Mouse (Mus musculus) kidney, postnatal 0 days (tissue): Measurements from ENCODE around the gene Krt72. TPM values are rescaled to one million over a fixed set of nuclear protein-coding genes. Genes with fewer than 3 reads are reported as not detected.

Experiments
- ATAC-seq: fragments of 200-750 bp; cut with Nextera tagmentation; replicated peaks from 2 replicates; pipeline ENCODE4 v1.8.0; 2017; ENCODE audit warnings: low read depth, moderate number of reproducible peaks, moderate TSS enrichment, moderate library complexity; ENCODE audit not compliant: low FRiP score
- DNase-seq: peaks from one replicate; pipeline ENCODE4 v3.0.0-alpha.2; 2016; ENCODE audit warnings: low spot score
- H3K27ac ChIP-seq: fragments of 300-500 bp; sonication (generic); 2 replicates; pipeline ENCODE4 v1.5.1; 2014; ENCODE audit warnings: mild to moderate bottlenecking
- H3K27me3 ChIP-seq: fragments of 300-500 bp; sonication (generic); 2 replicates; pipeline ENCODE4 v1.6.1; 2014; ENCODE audit warnings: low read length, mixed read lengths; ENCODE audit not compliant: insufficient read depth
- H3K36me3 ChIP-seq: fragments of 300-500 bp; sonication (generic); 2 replicates; pipeline ENCODE4 v1.6.1; 2014; ENCODE audit warnings: low read length, mixed read lengths; ENCODE audit not compliant: insufficient read depth
- H3K4me1 ChIP-seq: fragments of 300-500 bp; sonication (generic); replicated peaks from 2 replicates; pipeline ENCODE4 v1.6.1; 2014; ENCODE audit warnings: antibody characterized with exemption, low read length, mixed read lengths; ENCODE audit not compliant: insufficient read depth
- H3K4me2 ChIP-seq: fragments of 300-500 bp; sonication (generic); 2 replicates; pipeline ENCODE4 v1.6.1; 2014; ENCODE audit warnings: mild to moderate bottlenecking, low read length, moderate library complexity, mixed read lengths
- H3K4me3 ChIP-seq: fragments of 300-500 bp; sonication (generic); replicated peaks from 2 replicates; pipeline ENCODE4 v1.5.1; 2014; ENCODE audit warnings: low read depth, low read length
- H3K9ac ChIP-seq: fragments of 300-500 bp; sonication (generic); 2 replicates; pipeline ENCODE4 v1.6.1; 2014; ENCODE audit warnings: low read depth, low read length
- H3K9me3 ChIP-seq: fragments of 300-500 bp; sonication (generic); replicated peaks from 2 replicates; pipeline ENCODE4 v1.6.1; 2016; ENCODE audit warnings: low read length, inconsistent platforms, mixed read lengths
- CTCF ChIP-seq: IDR thresholded peaks from 2 replicates; pipeline ENCODE4 v1.5.1; 2016; ENCODE audit warnings: antibody characterized with exemption, low read depth, mild to moderate bottlenecking, moderate library complexity
- WGBS: fragments of 180-500 bp; shearing (Covaris S2); extraction: QIAGEN DNeasy Blood & Tissue Kit; methylation state at CpG from one replicate; pipeline ENCODE4 v1.1.7; 2014; 5-methylcytosine and 5-hydroxymethylcytosine counted together
- polyA plus RNA-seq: library from polyadenylated mRNA; unstranded; fragments of >200 nt; fragmentation: Nextera tagmentation; extraction: Ambion mirVana; gene quantifications from 2 replicates; pipeline ENCODE4 v1.2.1, GENCODE M21; 2015

Krt72 gene
- polyA plus RNA-seq, 1 experiment from 2014 or later = not detected

- TF ChIP-seq CTCF = no peak
- no peaks in the 10 kb centered on the region for H3K4me1 ChIP-seq
- H3K4me2 ChIP-seq = no peak overlapping the region
- H3K36me3 ChIP-seq = no peaks in the 10 kb centered on the region
- no peaks in the 10 kb centered on the region for H3K9me3 ChIP-seq
- H3K27me3 ChIP-seq = no peaks in the 10 kb centered on the region
- no peak overlapping the region for H3K4me3 ChIP-seq
- ATAC-seq = no peak
- no peak overlapping the region for H3K9ac ChIP-seq
- DNase-seq = no peak
- H3K27ac ChIP-seq = no peak overlapping the region
- WGBS = 24% methylated on average over 8 of the region's 8 CpGs
These were observed 16.0 kb downstream of the Krt72 start for GRCm38 (mm10) chr15:101770226-101770625.

- ATAC-seq (no peak), DNase-seq (no peak)
- TF ChIP-seq CTCF = no peak
- no peak within 1 kb of the TSS for H3K4me3 ChIP-seq
- no peak within 1 kb of the TSS for H3K27ac ChIP-seq
- WGBS = 57% methylated on average over 14 of the region's 14 CpGs
- no peaks in the 10 kb centered on the region for H3K9me3 ChIP-seq
- no peak within 1 kb of the TSS for H3K9ac ChIP-seq
- H3K27me3 ChIP-seq = no peaks in the 10 kb centered on the region
- H3K4me1 ChIP-seq = no peaks in the 10 kb centered on the region
- H3K36me3 ChIP-seq = no peaks in the 10 kb centered on the region
- no peak within 1 kb of the TSS for H3K4me2 ChIP-seq
These were observed 43.5 kb downstream of the Krt72 start, which contains the start of gene Krt71 for GRCm38 (mm10) chr15:101742711-101743110. Gene Krt71, minus strand, starts transcription at chr15:101743109.

- no peak for TF ChIP-seq CTCF
- Histone ChIP-seq H3K4me1 (no peaks in the 10 kb centered on the region), H3K9me3 (no peaks in the 10 kb centered on the region), H3K36me3 (no peaks in the 10 kb centered on the region), H3K27ac (no peak overlapping the region), H3K27me3 (no peaks in the 10 kb centered on the region), H3K9ac (no peak overlapping the region), H3K4me3 (no peak overlapping the region), H3K4me2 (no peak overlapping the region)
- ATAC-seq = no peak
- WGBS = 77% methylated on average over 7 of the region's 7 CpGs
- DNase-seq = no peak
These were observed 48.5 kb downstream of the Krt72 start for GRCm38 (mm10) chr15:101737786-101738185.

GRCm38 (mm10) chr15:101730653-101731052 lies 55.6 kb downstream of the Krt72 start:
- Histone ChIP-seq H3K9ac (no peak overlapping the region), H3K36me3 (no peaks in the 10 kb centered on the region), H3K27me3 (no peaks in the 10 kb centered on the region), H3K4me2 (no peak overlapping the region), H3K4me3 (no peak overlapping the region), H3K27ac (no peak overlapping the region), H3K4me1 (no peaks in the 10 kb centered on the region), H3K9me3 (no peaks in the 10 kb centered on the region)
- DNase-seq (no peak), ATAC-seq (no peak)
- TF ChIP-seq CTCF = no peak

Other genes with a start within 250 kb of the Krt72 start
- not detected in 2 replicates for gene Krt82, start 235.8 kb downstream of the Krt72 start, polyA plus RNA-seq
- 0.09 TPM in 1 of 2 replicates, not detected in the other for gene Krt90, start 223.5 kb downstream of the Krt72 start, polyA plus RNA-seq
- 0.14 and 0.20 TPM in 2 replicates for gene Krt75, start 212.6 kb downstream of the Krt72 start, polyA plus RNA-seq
- not detected in 2 replicates for gene Gm5414, start 158.3 kb downstream of the Krt72 start, polyA plus RNA-seq
- not detected in 2 replicates for gene Gm5478, start 139.1 kb downstream of the Krt72 start, polyA plus RNA-seq
- not detected in 2 replicates for gene Krt6b, start 106.2 kb downstream of the Krt72 start, polyA plus RNA-seq
- gene Krt6a, start 92.2 kb downstream of the Krt72 start, polyA plus RNA-seq = not detected in 2 replicates
- 0.77 and 3.0 TPM in 2 replicates for gene Krt5, start 73.6 kb downstream of the Krt72 start, polyA plus RNA-seq
- not detected in 2 replicates for gene Krt71, start 43.4 kb downstream of the Krt72 start, polyA plus RNA-seq
- gene Krt73, start 15.9 kb upstream of the Krt72 start, polyA plus RNA-seq = not detected in 2 replicates
- not detected in 2 replicates for gene Krt2, start 31.7 kb upstream of the Krt72 start, polyA plus RNA-seq
- 0.59 and 1.1 TPM in 2 replicates for gene Krt1, start 64.3 kb upstream of the Krt72 start, polyA plus RNA-seq
- not detected in 2 replicates for gene Krt77, start 83.2 kb upstream of the Krt72 start, polyA plus RNA-seq
- gene Krt76, start 106.5 kb upstream of the Krt72 start, polyA plus RNA-seq = not detected in 2 replicates
- gene Krt4, start 138.3 kb upstream of the Krt72 start, polyA plus RNA-seq = 0.46 and 0.93 TPM in 2 replicates
- 0.08 and 0.29 TPM in 2 replicates for gene Krt79, start 153.9 kb upstream of the Krt72 start, polyA plus RNA-seq
- 0.07 TPM in 1 of 2 replicates, not detected in the other for gene Krt78, start 167.8 kb upstream of the Krt72 start, polyA plus RNA-seq
- 305 and 333 TPM in 2 replicates for gene Krt8, start 218.0 kb upstream of the Krt72 start, polyA plus RNA-seq
- 252 and 256 TPM in 2 replicates for gene Krt18, start 241.7 kb upstream of the Krt72 start, polyA plus RNA-seq